Mouse (Mus musculus): Measurements from ENCODE around the gene Rimbp3.
"Not testable (repeated sequence)": the region's sequence is repeated elsewhere in the genome, so short reads cannot be mapped to it uniquely, and the experiment has no call there.

Rimbp3 gene

GRCm38 (mm10) chr16:17208389-17209361 lies at the start of gene Rimbp3:
Rimbp3 (plus strand) TSS chr16:17208603.
- no peak for DNase-seq (ENCODE audit: extremely low read depth, insufficient read length, low spot score)

- not testable (repeated sequence) for DNase-seq (ENCODE audit: extremely low read depth, insufficient read length, low spot score)
These were observed 42.9 kb upstream of the Rimbp3 start for GRCm38 (mm10) chr16:17165478-17165877.

DNA sequence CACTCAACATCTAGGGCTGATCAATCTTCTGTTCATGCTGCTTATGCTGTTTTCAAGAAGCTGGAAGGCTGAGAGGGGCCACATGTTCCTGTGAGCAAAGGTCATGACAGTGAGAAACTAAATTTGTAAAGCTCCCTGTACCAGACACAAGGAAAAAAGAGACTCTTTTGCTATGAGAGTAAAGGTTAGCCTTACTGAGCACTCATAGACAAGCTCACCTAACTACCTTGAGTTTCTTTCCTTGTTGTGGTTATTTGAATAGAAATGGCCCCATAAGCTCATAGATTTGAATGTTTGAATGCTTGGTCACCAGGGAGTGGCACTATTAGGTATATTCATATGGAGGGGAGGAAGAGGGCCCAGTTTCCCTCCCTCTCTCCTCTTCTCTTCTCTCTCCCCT lies 41.2 kb upstream of the Rimbp3 start:
- no peak for DNase-seq (ENCODE audit: extremely low read depth, insufficient read length, low spot score)

- DNase-seq (ENCODE audit: extremely low read depth, insufficient read length, low spot score) = no peak
These were observed 40.4 kb upstream of the Rimbp3 start for GRCm38 (mm10) chr16:17168049-17168448.

DNA sequence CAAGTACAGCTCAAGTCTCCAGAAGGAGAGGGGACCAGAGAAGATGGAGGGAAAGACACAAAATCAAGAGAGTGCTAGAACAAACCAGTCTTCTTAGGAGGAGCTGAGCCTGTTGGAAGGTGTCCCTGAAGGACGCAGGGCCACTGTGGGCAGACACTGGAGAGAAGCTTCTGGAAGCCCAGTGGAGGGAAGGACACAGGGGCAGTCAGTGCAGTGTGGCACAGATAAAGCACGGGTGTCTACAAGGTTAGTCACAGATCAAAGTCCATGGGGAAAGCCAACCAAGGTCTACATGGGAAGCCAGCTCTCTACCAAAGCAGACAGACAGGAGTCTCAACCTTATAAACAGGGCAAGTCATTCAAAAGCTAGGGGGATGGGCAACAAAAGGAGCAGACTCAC lies 32.6 kb upstream of the Rimbp3 start:
- no peak for DNase-seq (ENCODE audit: extremely low read depth, insufficient read length, low spot score)

DNA sequence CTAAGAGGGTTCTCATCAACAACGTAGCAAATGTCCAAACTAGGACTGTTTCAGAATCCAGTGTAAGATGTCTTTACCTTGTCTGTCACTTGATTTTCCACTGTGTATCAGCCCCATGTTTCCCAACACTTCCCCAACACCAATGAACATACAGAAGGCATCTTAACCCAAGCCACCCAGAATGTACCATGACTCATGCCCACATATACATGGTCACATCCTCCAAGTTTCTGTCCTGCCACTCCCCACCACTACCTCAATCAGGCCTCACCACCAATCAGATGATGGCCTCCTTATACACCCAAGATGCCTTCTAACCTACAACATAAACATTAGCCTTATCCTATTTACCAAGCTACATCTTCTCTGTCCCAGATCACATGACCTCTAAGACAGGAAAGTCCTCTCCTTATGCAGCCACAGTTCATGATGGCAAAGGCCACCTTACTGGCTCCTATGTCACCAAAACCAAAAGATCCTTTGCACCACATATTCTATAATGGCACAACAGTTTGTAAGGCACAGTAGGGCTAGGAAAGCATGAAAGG lies 30.7 kb upstream of the Rimbp3 start:
- DNase-seq (ENCODE audit: extremely low read depth, insufficient read length, low spot score) = no peak

DNA sequence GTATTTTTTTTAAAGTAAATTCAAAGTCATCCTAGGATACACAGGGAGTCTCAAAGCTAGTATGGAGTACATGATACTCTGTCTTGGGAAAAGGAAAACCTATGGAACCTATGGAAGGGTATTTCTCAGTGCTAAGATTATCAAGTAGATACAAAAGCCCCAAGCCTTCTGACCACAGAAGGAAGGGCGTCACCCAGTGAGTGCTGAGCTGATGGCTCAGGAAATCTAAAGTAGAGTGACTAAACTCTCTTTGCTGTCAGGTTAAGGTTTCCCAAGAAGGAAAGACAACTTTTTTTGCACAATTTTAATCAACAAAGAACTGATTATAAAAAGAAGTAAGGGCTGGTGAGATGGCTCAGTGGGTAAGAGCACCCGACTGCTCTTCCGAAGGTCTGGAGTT lies 28.7 kb upstream of the Rimbp3 start:
- DNase-seq (ENCODE audit: extremely low read depth, insufficient read length, low spot score) = no peak

DNA sequence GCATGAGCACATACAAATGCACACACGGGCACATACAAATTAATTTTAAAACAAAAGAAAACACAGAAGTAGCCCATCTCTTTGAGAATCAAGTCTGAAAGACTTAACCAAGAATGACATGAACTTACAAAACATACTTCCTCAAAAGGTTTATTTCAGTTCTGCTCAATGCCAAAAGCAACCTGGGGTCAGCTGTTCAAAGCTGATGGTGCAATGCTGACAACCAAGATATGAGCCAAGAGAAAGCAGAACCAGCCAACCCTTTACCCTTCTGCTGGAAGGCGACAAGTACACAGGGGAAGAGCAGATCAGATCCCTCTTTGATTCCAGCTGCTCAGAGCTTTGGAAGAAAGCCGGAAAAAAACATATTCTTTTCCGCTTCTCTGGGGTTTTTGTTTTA lies 27.0 kb upstream of the Rimbp3 start:
- no peak for DNase-seq (ENCODE audit: extremely low read depth, insufficient read length, low spot score)

DNA sequence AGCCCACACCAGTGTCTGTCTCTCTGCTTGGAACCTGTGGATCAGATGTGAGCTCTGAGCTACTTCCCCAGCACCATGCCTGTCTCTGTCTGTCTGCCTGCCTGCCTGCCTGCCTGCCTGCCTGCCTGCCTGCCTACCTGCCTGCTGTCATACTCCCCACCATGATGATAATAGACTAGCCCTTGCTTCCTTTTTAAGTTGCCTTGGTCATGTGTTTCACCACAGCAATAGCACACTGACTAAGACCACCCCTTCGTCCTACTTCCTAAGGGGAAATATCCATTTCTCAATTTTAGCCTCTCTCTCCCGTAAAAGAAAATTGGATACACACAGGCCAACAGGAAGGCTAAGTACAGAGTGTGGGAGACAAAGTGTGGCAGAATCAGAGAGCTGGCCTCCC lies 26.3 kb upstream of the Rimbp3 start:
- DNase-seq (ENCODE audit: extremely low read depth, insufficient read length, low spot score) = no peak

- DNase-seq (ENCODE audit: extremely low read depth, insufficient read length, low spot score) = no peak
These were observed 25.4 kb upstream of the Rimbp3 start for GRCm38 (mm10) chr16:17183003-17183402.

GRCm38 (mm10) chr16:17185475-17185874 lies 22.9 kb upstream of the Rimbp3 start:
- DNase-seq (ENCODE audit: extremely low read depth, insufficient read length, low spot score) = no peak

DNA sequence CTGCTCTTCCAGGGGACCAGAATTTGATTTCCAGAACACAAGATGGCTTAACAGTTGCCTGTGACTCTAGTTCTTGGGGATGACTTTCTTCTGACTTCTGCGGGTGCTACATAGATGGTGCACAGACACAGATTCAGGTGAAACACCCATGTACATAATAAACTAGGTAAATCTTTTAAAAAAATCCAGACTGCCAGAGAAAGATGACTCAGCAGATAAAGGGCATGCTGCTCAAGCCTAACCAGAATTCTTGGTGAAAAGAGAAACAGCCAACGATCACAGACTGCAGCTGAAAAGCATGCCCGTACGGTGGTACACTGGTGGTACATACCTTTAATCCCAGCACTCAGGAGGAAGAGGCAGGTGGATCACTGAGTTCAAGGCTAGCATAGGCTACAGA lies 14.6 kb upstream of the Rimbp3 start:
- DNase-seq (ENCODE audit: extremely low read depth, insufficient read length, low spot score) = no peak

DNA sequence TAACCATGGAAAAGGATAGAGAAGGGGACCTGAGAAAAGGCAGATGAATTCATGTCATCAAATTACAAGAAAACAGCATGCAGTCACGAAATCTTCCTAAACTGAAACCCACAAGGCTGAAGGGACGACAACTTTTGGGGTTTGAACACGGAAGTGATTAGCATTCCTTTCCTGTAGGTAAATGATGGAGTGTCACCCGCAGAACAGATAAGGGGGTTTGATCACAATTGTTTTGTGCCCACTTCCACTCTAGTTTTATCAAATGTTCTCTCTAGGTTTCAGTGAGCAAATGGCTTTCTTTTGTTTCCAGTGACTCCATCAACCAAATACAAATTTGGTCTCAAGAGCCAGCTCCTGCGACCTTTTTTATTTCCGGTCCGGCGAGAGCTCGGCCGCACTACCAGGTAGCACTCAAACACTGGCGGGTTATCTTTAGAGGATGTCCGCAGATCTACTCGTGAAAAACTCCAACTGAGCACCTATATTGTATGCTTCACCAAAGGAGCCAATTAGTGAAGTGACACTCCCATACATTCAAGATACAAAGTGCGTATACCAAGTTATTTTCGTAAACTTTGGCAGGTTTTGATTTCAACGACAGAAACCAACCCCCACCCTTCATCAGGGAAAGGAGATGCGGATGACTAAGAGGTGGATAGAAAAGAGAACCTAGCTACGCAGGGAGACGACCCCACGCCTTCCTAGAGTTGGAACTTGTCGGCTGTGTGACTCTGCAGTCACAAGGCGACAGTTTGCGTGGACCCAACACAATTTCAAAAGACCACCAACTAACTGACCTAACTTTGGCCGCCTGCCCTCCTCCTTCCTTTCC lies 8.1 kb upstream of the Rimbp3 start:
- DNase-seq (ENCODE audit: extremely low read depth, insufficient read length, low spot score) = no peak

GRCm38 (mm10) chr16:17200953-17201707 lies 7.3 kb upstream of the Rimbp3 start:
- peak; percentile 79 for DNase-seq (ENCODE audit: extremely low read depth, insufficient read length, low spot score)

GRCm38 (mm10) chr16:17201977-17202376 lies 6.4 kb upstream of the Rimbp3 start:
- no peak for DNase-seq (ENCODE audit: extremely low read depth, insufficient read length, low spot score)

- DNase-seq (ENCODE audit: extremely low read depth, insufficient read length, low spot score) = no peak
These were observed 5.9 kb upstream of the Rimbp3 start, which contains the start of gene Ube2l3 for GRCm38 (mm10) chr16:17202549-17202948. Ube2l3 (minus strand) TSS chr16:17202649.

GRCm38 (mm10) chr16:17204990-17205389 lies 3.4 kb upstream of the Rimbp3 start:
- DNase-seq (ENCODE audit: extremely low read depth, insufficient read length, low spot score) = peak; percentile 39

DNA sequence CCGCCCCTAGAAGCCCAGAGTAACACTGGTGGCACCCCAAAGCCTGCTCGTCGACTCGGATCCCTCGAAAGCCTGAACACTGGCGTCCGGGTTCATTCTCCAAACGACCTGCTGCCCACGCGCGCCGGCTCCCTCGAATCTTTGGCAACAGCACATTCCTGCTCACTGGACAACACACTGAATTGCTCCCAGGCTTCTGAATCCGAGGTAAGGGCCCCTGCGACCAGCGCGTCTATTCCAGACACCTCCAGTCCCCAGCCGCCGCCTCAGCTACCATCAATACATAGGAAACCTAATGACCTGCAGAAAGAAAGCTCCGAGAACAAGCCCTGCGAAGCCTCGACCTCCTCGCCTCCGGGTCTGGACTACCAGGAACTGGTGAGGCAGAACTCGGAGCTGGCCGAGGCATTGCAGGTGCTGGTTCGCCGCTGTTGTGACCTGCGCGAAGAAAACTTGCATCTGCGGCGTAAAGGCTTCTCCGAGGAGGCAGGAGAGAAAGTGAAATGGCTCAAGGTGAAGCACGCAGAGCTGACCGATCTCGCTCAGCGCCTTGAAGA lies 1.1 kb downstream of the Rimbp3 start:
- no peak for DNase-seq (ENCODE audit: extremely low read depth, insufficient read length, low spot score)

- no peak for DNase-seq (ENCODE audit: extremely low read depth, insufficient read length, low spot score)
These were observed 1.8 kb downstream of the Rimbp3 start for GRCm38 (mm10) chr16:17209981-17210838.
